Mouse (Mus musculus) forelimb bud, embryonic 11.5 days (tissue): ENCODE measurements at regions not wholly inside any gene's neighbourhood (a gene's known extent, or its start where the extent isn't known, plus 50 kb on each side); places are given as distances from the start of the nearest gene placed in this dataset.
"Not testable (repeated sequence)": the region's sequence is repeated elsewhere in the genome, so short reads cannot be mapped to it uniquely, and the experiment has no call there.

Experiments used
- DNase-seq: peaks from one replicate; pipeline ENCODE4 v3.0.0-alpha.2; 2012; ENCODE audit warnings: low read depth, low spot score

- no peak for DNase-seq
Observed at GRCm38 (mm10) chr1:102062268-102062667, 2289.7 kb downstream of the Cntnap5b start.

GRCm38 (mm10) chr1:102105658-102106057 lies 2333.1 kb downstream of the Cntnap5b start:
- DNase-seq, result no peak

GRCm38 (mm10) chr1:102139021-102139420 lies 2366.5 kb downstream of the Cntnap5b start:
- no peak for DNase-seq

- DNase-seq, result no peak
Observed at GRCm38 (mm10) chr1:102146368-102146767, 2373.8 kb downstream of the Cntnap5b start.

GRCm38 (mm10) chr1:102166649-102167048 lies 2394.1 kb downstream of the Cntnap5b start:
- DNase-seq, result no peak

GRCm38 (mm10) chr1:102170566-102171286 lies 2398.2 kb downstream of the Cntnap5b start:
- no peak for DNase-seq

- DNase-seq, result no peak
Observed at GRCm38 (mm10) chr1:102185925-102186324, 2413.4 kb downstream of the Cntnap5b start.

- no peak for DNase-seq
Observed at GRCm38 (mm10) chr1:102235473-102235872, 2462.9 kb downstream of the Cntnap5b start.

- not testable (repeated sequence) for DNase-seq
Observed at GRCm38 (mm10) chr1:102263126-102263860, 2490.7 kb downstream of the Cntnap5b start.

- DNase-seq, result not testable (repeated sequence)
Observed at GRCm38 (mm10) chr1:102264457-102264856, 2491.9 kb downstream of the Cntnap5b start.

GRCm38 (mm10) chr1:102274456-102274855 lies 2493.9 kb upstream of the Cdh20 start:
- no peak for DNase-seq

GRCm38 (mm10) chr1:102288288-102288687 lies 2480.0 kb upstream of the Cdh20 start:
- no peak for DNase-seq

GRCm38 (mm10) chr1:102303526-102303925 lies 2464.8 kb upstream of the Cdh20 start:
- no peak for DNase-seq

- no peak for DNase-seq
Observed at GRCm38 (mm10) chr1:102353136-102353535, 2415.2 kb upstream of the Cdh20 start.

GRCm38 (mm10) chr1:102357911-102358310 lies 2410.4 kb upstream of the Cdh20 start:
- not testable (repeated sequence) for DNase-seq

GRCm38 (mm10) chr1:102378613-102379012 lies 2389.7 kb upstream of the Cdh20 start:
- peak; percentile 0 for DNase-seq
